Mouse (Mus musculus) cerebellum, postnatal 25 days (tissue): ENCODE data around the gene Gm42688.

ENCODE experiments used
- DNase-seq, 2 experiments: peaks; one replicate each; pipeline ENCODE4 v3.0.0; 2021; ENCODE audit warnings: mixed read lengths in 2 of 2

The Gm42688 gene

DNA sequence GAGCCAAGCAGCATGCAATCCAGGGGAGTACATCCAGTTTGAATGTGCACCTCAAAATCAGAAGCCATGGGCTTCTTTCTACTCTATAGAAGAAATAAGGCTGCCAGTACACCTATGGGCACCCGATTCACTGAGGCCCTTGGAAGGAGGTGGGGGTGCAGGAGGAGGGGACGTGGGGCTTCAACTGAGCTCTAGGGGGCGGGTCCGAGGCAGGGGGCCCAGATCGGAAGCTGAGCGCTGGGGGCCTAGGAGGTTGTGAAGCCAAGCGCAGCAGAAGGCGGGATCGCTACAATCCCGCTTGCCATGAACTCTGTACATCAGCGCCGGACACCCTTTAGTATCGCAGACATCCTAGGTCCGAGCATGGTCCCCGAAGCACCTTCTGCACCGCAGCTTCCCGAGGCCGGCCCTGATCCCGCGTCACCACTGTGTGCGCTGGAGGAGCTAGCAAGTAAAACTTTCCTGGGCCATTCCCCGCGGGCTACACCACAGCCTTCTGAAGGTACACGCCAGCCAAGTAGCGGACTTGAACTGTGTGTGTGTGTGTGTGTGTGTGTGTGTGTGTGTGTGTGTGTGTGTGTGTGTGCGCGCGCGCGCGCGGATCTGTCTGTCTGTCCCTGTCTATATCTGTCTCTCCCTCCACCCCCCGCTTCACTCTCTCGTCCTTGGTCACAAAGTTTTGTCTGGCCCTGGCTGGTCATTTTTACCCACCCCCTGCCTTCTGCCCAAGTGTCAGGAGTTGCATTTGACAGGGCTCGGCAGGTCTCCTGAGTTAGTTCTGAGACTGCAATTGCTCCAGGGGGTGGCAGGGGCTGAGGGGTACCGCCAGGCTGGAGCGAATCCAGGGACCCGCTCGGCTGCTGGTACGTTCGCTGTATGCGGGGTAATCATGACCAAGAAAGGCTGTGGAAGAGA, 15.0 kb upstream of the Gm42688 start, which contains the start of gene Lbx2:
Gene Lbx2 (plus strand): TSS at position 247 of the 915 bp plus-strand sequence.
- DNase-seq, result no peak

DNA sequence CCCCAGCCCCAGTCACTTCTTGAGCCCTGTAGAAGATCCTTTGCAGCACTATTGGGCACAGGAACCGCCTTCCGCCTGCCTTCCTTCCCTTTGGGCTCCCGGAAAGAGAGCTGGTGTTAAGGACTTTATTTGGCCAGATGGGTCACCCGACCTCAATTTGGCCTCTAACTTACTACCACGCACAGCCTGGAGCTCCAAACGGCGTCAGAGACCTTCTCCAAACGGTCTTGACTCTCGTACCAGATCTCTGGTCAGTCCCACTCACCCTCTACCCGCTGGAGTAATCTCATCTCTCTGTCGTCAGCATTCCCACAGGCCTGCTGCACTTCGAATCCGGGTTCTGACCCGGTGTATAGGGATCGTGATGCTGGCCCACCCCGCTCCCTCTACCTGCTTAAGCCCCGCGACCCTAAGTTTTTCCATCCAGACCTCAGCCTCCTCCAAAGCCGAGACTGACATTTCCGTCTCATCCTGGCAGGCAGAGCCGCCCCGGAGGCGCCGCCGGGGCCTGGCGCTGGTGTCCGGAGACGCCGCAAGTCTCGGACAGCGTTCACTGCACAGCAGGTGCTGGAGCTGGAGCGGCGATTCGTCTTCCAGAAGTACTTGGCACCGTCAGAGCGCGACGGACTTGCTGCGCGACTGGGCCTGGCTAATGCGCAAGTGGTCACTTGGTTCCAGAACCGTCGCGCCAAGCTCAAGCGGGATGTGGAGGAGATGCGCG, 14.1 kb upstream of the Gm42688 start:
- peak in 1 of 2 experiments; percentile 29 for DNase-seq

DNA sequence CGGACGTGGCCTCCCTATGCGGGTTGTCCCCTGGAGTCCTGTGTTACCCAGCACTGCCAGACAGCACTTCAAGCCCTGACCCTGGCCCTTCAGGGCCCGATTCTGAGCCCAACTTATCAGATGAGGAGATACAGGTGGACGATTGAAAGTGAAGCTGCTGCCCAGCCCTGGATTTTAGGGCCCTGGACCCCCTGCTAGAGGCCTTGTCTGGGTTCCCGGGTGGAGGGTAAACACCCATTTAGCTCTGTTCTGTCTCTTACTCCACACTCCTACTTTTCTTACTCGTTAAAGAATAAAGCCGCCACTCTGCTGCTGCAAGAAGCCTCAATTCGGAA, 13.5 kb upstream of the Gm42688 start:
- DNase-seq, result no peak

DNA sequence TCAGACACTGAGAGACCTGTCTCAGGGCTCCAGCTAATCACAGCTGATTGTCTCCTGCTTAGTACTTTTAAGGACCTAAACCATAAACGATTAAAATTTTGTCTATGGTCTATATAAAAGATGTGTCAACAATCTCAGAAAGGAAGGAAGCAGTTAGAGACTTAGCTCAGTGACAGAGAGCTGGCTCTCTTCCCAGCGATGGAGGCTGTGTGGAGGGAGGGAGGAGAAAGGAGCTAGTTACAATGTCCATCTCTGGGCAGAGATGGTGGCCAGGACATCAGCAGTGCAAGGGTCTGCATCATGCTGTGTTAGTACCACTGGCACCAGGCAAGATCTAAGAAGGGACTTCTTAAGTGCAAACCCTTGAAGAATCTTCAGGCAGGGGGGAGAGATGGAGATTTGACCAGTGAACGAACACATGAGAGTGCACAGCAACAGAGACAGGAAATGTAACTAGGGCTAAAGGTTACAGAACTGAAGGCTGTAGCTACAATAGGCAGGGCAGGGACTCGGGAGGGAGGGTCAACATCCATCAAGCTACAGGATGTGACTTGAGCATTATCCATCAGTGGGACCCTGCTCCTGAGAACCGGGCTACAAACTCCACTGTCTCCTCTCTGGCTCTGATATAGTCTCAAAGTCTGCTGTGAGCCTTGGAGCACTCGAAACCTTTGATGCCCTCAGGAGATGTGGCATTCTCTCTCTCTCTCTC, 8.8 kb upstream of the Gm42688 start:
- no peak for DNase-seq

DNA sequence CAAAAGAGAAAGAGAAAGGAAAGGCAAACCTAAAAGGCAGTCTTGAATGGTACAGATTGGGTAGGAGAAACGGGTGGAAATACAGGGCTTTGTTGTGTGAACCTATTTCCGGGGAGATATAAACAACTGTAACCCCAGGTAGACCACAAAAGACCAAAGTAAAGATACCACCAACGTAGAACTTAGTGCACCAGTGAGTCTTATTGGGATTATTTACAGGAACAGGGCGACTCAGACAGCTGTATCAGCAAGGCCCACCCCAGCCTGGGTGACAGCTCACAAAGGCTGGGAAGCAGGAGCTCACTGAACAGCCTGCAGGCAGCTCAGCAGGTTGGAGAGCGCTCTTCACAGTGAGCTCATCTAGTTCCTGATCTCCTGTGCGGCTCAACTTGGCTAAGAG, 5.4 kb upstream of the Gm42688 start:
- no peak for DNase-seq

DNA sequence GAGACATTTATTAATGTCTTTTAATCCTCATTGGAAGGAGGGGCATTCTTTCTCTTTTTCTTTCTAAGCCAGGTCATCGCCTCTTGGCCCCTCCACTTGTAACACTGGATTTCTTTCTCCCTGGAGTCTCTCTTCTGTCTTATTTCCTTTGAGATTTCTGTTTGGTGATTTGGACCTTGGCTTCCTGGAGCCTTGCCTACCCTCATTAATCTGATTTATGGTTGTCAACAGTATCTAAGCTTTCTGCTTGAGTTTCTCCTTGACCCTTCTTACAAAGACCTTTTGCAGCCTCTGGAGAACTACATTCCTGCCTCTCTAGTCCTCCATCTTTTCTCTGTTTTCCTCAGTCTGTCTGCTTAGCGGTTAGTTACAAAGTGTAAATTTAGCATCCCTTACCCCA, 3.0 kb upstream of the Gm42688 start:
- no peak for DNase-seq

DNA sequence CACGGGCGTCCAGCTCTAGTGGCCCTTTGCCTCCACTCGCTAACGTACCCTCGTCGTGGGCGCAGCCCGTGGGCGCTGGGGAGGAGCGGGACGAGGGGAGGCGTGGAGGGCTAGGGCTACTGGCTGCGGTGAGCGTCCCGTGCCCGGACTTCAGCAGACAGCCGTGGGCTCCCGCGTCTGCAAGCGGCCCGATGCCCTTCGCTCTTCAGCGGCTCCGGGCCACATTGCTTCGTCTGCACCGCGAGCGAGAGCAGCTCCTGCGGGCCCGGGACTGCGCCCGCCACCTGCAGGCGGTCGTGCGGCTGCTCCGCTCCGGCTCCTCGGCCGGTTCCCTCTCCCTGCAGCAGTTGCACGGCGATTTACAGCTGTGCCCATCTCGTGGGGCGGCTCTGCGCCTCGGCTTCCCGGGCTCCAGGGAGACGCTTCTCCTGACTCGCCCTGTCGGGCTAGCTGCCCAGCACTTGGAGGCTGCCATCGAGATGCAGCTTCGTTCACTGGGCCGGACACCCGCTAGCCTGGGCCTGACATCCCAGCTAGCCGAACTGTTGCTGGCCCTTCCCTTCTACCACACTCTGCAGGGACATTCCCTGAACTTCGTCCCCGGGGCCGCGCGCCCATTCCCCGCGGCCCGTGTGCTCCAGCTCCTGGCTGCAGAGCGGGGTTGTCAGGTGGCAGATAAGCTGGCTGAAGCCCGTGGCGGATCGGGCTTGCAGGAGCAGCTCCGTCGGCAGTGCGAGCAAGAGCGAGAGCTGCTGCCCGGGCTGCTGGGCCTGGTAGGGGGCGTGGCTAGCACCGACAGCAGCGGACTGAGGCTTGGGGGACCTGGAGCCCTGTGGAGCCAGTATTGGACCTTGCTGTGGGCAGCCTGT, 505 bp downstream of the Gm42688 start:
- DNase-seq, result peak in 1 of 2 experiments; percentile 72

DNA sequence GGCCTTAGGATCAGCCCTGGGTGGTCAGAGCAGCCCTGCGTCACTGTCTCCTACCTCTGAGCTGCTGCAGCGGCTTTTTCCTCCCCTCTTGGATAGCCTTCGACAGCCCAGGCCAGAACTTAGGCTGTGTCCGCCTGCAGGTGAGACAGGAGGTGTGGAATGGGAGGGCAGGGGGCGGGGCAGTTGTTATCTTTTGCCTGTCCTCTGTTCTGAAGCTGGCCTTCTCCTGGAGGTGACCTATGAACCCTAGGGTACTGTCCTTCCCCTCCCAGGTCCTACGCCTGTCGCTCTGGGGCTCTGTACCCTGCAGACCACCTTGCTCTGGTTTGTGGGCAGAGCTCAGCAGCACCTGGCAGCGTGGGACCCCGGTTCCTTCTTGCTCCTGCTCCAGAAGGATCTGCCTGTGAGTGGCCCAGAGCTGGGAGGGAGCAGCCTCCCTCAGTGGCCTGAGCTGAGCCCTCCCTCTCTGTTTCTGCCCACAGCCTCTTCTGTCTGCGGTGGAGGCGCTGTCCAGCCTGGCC, 1.8 kb downstream of the Gm42688 start:
- DNase-seq, result no peak

DNA sequence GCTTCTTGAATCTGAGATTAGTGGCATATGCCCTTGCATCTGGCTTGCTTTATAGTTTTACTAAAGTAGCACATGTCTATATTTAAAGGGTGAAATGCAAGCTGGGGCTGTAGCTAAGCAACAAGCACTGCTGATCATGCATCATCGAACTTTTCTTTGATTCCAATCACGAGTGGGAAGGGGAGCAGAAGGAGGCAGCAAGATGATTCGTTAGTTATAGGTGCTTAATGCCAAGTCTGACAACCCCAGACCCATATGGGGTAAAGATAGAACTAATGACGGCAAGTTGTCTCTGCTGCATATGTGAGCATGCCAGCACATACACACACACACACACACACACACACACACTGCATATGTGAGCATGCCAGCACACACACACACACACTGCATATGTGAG, 2.7 kb downstream of the Gm42688 start:
- DNase-seq, result no peak

DNA sequence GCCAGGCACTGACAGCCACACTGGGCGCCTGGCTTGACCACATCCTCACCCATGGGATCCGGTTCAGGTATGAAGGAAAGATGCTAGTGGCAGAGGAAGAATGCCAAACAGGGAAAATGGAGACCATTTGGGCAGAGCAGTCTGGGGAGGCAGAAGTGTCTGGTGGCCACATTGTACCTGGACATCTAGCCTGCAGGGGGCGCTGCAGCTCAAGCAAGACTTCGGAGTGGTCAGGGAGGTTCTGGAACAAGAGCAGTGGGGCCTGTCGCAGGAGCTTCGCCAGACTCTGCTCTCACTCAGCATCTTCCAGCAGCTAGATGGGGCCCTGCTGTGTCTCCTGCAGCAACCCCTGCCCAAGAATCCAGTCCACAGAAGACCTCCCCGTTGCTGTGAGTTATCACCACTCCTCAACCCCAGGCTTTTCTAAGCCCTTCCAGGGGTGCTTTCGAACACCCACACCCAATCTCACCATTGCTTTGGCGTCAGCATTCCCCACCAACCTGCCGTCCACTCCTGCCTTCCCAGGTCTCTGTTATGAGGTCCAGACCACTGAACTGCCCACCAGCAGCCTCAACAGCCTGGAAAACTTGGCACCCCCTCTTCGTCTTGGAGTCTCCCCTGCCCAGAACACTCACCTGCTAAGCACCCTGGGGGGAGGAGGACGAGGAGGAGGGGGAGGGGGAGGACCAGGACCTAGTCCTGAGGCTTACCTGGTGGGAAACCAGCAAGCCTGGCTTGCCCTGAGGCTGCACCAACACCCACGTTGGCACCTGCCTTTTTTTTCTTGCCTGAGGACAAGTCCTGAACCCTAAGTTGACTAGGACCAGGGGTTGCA, 6.4 kb downstream of the Gm42688 start:
- peak; percentile 73 to 85 for DNase-seq

DNA sequence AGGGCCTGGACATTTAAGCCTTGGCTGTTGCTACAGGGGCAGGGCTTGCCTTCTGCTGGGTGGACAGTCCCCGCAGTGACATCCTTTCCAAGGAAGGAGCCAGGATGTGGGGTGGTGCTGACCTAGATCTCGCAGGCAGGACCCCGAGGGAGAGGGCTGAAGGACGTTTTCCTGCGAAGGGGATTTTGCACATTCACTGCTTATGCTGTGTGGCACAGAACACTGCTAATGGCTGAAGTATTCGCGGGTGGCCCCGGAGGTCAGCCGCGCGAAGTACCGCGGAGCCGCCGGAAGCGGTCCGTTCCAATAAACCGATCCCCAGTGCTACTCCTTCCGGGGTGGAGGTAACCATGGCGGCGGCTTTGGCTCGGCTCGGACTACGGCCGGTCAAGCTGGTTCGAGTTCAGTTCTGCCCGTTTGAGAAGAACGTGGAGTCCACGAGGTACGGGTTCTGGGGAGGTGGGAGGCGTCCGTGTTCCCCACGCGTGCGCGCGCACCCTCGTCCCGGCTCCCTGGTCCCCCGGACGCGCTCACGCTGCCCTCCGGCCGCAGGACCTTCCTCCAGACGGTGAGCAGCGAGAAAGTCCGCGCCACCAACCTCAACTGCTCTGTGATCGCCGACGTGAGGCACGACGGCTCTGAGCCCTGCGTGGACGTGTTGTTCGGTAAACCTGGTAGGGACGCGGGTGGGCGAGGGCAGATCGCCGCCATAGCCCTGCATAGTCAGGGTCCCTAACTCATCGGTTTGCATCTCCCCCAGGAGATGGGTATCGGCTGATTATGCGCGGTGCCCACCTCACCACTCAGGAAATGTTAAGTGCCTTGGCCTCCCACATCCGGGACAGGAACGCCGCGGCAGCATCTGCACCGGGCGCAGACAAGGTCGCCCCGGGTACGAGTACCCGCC, 7.6 kb downstream of the Gm42688 start, which contains the start of gene Mrpl53:
Gene Mrpl53 (plus strand): TSS at position 279 of the 907 bp plus-strand sequence.
- DNase-seq, result peak; percentile 90

DNA sequence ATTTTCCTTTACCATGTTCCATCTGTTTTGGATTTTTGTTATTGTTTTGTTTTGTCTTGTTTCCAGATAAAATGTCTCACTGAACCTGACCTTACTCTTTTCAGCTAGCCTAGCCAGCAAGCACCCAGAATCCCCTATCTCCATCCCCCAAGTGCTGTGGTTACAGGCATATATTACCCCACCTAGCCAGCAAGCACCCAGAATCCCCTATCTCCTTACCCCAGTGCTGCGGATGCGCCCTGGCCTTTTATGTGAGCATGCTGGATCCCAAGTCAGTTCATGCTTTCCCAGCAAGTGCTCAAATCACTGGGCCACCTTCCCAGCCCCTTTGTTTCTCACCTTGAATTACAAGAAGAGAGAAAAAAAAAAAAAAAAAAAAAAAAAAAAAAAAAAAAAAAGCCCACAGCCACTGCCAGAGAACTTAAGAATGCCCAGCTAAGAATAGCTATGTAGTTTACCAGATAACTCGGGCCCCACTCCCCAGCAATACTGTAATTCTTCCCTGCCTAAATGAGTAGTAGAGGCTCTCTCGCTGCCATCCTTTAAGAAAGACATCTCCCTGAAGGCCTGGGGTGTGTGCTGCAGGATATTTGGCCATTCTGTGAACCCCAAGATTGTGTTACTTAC, 10.2 kb downstream of the Gm42688 start:
- DNase-seq, result no peak

DNA sequence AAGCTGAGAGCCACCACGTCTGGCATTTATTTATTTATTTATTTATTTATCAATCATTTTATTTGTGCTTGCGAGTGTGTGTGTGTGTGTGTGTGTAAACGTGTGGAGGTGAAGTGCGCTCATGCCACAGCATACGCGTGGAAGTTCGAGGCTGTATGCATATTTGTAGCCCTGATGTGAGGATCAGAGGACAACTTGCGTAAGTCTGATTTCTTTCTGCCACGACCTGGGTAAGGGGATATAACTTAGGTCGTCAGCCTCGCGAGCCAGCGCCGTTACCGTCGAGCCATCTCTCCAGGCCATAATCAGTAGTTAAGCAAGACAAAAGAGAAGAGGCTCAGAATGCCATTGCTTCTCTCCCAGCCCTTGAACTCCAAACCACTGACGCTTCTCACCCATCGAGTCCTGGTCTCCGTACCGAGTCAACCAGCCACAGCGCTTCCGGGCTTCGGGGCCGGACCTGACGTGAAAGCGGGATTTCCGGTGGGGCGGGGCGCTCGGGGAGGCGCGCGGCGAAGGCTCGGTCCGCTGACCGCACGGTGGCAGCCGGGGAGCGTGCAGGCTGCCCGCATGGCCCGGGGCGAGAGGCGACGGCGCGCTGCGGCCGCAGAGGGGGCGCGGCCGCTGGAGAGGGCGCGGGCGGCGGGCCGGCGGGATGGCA, 13.7 kb downstream of the Gm42688 start, which contains the start of gene Mogs:
Gene Mogs (plus strand): TSS at position 486 of the 661 bp plus-strand sequence.
- DNase-seq, result peak; percentile 94 to 97

DNA sequence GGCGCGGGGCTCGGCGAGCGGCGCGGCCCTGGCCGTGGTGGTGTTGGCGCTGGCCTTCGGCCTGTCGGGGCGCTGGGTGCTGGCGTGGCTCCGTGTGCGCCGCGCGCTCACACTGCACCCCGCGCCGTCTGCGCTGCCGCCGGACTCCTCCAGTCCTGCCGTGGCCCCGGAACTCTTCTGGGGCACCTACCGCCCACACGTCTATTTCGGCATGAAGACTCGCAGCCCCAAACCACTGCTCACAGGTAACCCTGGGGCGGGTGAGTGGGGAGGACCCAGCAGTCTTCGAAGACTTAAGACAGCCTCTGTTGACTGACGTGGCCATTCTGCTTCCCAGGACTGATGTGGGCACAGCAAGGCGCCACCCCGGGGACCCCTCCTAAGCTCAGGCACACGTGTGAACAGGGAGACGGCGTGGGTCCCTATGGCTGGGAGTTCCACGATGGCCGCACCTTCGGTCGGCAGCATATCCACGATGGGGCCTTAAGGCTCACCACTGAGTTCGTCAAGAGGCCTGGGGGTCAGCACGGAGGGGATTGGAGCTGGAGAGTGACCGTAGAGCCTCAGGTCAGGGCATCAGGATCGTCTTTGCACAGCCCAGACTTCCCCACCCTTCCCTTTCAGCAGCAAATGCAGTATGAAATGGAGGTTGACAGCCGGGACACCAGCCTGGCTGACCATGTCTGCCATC, 14.4 kb downstream of the Gm42688 start:
- DNase-seq, result no peak

DNA sequence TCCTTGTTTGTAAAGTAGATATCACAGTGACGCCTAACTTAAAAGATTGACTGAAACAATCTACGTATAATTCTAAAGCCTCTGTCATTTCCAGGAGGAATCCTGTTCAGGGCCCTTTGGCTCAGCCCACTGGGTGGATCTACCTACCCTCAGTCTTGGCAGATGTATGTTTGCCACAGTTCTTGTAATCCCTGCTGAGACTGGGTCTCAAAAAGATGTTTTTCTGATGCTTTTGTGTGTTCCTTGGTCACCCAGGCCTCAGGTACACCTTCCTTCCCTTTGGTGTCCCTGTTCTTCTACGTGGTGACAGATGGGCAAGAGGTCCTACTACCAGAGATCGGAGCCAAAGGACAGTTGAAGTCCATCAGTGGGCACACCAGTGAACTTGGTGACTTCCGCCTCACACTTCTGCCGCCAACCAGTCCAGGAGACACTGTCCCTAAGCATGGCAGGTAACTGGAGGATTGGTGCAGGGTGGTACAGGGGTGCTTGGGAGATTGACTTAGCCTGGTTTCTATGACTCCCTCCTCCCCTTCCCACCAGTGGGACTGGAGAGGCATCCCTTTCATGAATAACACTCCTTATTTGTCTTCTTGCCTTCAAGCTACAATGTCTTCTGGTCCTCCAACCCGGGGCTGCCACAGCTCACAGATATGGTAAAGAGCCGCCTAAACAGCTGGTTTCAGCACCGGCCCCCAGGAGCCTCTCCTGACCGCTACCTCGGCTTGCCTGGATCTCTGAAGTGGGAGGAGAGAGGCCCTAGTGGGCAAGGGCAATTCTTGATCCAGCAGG, 15.2 kb downstream of the Gm42688 start:
- peak in 1 of 2 experiments; percentile 21 for DNase-seq

DNA sequence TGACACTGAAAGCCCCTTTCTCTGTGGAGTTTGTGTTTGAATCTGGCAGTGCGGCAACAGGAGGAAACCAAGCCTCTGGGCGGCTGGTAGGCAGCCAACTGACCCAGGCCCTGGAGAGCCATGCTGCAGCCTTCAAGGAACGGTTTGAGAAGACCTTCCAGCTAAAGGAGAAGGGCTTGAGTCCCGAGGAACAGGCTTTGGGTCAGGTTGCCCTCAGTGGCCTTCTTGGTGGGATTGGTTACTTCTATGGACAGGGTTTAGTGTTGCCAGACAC, 15.7 kb downstream of the Gm42688 start:
- peak in 1 of 2 experiments; percentile 16 for DNase-seq

DNA sequence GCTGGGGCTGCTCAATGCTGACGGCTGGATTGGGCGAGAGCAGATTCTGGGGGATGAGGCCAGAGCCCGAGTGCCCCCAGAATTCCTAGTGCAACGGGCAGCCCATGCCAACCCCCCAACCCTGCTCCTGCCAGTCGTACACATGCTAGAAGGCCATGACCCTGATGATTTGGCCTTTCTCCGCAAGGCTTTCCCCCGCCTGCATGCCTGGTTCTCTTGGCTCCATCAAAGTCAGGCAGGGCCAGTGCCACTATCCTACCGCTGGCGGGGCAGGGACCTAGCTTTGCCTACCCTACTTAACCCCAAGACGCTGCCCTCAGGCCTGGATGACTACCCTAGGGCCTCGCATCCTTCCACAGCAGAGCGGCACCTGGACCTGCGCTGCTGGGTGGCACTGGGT, 16.2 kb downstream of the Gm42688 start:
- DNase-seq, result no peak

DNA sequence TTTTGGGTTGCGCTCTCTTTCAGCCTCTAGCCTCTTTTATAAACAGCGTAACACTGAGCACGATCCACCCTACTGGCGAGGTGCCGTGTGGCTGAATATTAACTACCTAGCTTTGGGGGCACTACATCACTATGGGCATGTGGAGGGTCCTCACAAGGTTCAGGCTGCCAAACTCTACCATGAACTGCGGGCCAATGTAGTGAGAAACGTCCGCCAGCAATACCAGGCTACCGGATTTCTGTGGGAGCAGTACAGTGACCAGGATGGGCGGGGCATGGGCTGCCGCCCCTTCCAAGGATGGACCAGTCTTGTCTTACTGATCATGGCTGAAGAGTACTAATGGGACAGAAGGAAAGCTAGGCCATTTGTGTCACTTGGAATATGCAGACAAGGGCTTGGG, 17.0 kb downstream of the Gm42688 start:
- no peak for DNase-seq
